In genomic region chr12:31848630-31849415, GRCm38 (mm10) we compare ENCODE assay signal across 9 mouse cellular contexts.
DNase-seq lines count a peak whose midpoint lies in the region; ATAC-seq and TF ChIP-seq lines count a peak whose summit lies in the region.
"Had no signal": no experiment of that assay in that cellular context is flagged by ENCODE, and none has a peak within 500 bp of the region (broad histone marks: within the 10 kb centered on the region; RNA-seq: fewer than 3 reads in every experiment).

No protein-coding gene starts in this region.

- no peak overlapping the region for H3K27ac ChIP-seq in neural tube, embryonic 14.5 days (ENCODE audit: low read depth, low read length)
- H3K27ac ChIP-seq in layer of hippocampus, adult 2 months, result peak overlapping the region; percentile 72
- H3K27ac ChIP-seq in midbrain, embryonic 15.5 days, result no peak overlapping the region
- H3K27ac ChIP-seq: neural tube, embryonic 13.5 days had no signal

- ATAC-seq in neural tube, embryonic 14.5 days (ENCODE audit: low read depth), result peak; percentile 66; the same call in 1 of the 2 replicates
- ATAC-seq in midbrain, embryonic 15.5 days (replicated peaks), result peak; percentile 85

- TF ChIP-seq CTCF in layer of hippocampus, adult 2 months (conservative IDR thresholded peaks at IDR 0.05), result no peak

- no peak for DNase-seq in neural tube, embryonic 10.5 days (ENCODE audit: extremely low spot score, low spot score)
- DNase-seq in cerebellum, postnatal 14 days, result peak; percentile 93 to 94
- peak; percentile 72 to 82 for DNase-seq in heart, adult 9 months (ENCODE audit: low spot score in 2 of 2)
- peak; percentile 53 to 65 for DNase-seq in layer of hippocampus, adult 2 months (ENCODE audit: low spot score in 2 of 2)
- no peak for DNase-seq in thymus, postnatal 0 days (ENCODE audit: low spot score)
- no peak for DNase-seq in B cell, adult 2 months

- no peaks in the 10 kb centered on the region for H3K36me3 ChIP-seq in neural tube, embryonic 14.5 days (ENCODE audit: control insufficient read depth, insufficient read depth, low read length)
- H3K36me3 ChIP-seq in midbrain, embryonic 15.5 days (replicated peaks), result no peaks in the 10 kb centered on the region
- H3K36me3 ChIP-seq: neural tube, embryonic 13.5 days had no signal

- H3K4me2 ChIP-seq in neural tube, embryonic 14.5 days (ENCODE audit: low read depth, low read length), result no peak overlapping the region
- no peak overlapping the region for H3K4me2 ChIP-seq in midbrain, embryonic 15.5 days
- H3K4me2 ChIP-seq: neural tube, embryonic 13.5 days had no signal

- H3K4me1 ChIP-seq in neural tube, embryonic 14.5 days (ENCODE audit: control insufficient read depth, insufficient read depth, low read length), result no peaks in the 10 kb centered on the region
- no peaks in the 10 kb centered on the region for H3K4me1 ChIP-seq in midbrain, embryonic 15.5 days
- H3K4me1 ChIP-seq: neural tube, embryonic 13.5 days had no signal

- H3K27me3 ChIP-seq in neural tube, embryonic 14.5 days (ENCODE audit: control insufficient read depth, insufficient read depth, low read length), result no peaks in the 10 kb centered on the region
- no peaks in the 10 kb centered on the region for H3K27me3 ChIP-seq in midbrain, embryonic 15.5 days (replicated peaks)
- H3K27me3 ChIP-seq: neural tube, embryonic 13.5 days had no signal

- no peak overlapping the region for H3K9ac ChIP-seq in neural tube, embryonic 14.5 days (replicated peaks; ENCODE audit: low read depth, low read length)
- no peak overlapping the region for H3K9ac ChIP-seq in midbrain, embryonic 15.5 days
- H3K9ac ChIP-seq: neural tube, embryonic 13.5 days had no signal

- H3K4me3 ChIP-seq in neural tube, embryonic 14.5 days (ENCODE audit: low read depth, low read length), result no peak overlapping the region
- H3K4me3 ChIP-seq in layer of hippocampus, adult 2 months, result no peak overlapping the region
- no peak overlapping the region for H3K4me3 ChIP-seq in midbrain, embryonic 15.5 days
- H3K4me3 ChIP-seq: neural tube, embryonic 13.5 days had no signal

- 78% methylated on average over 5 of the region's 5 CpGs for WGBS in neural tube, embryonic 14.5 days
- 74% methylated on average over 5 of the region's 5 CpGs for WGBS in midbrain, embryonic 15.5 days

- H3K9me3 ChIP-seq in neural tube, embryonic 14.5 days (ENCODE audit: control insufficient read depth, low read length), result no peaks in the 10 kb centered on the region
- no peaks in the 10 kb centered on the region for H3K9me3 ChIP-seq in midbrain, embryonic 15.5 days
- H3K9me3 ChIP-seq: neural tube, embryonic 13.5 days had no signal

Comparison
In these comparisons a context has a peak if more than half of its experiments do, and no peak if none do; other contexts are left out.
1. DNase-seq: peak in cerebellum, postnatal 14 days (2 of 2), heart, adult 9 months (2 of 2) and layer of hippocampus, adult 2 months (2 of 2); none in neural tube, embryonic 10.5 days (single experiment), thymus, postnatal 0 days (single experiment) and B cell, adult 2 months (0 of 2).